Mouse (Mus musculus): Measurements from ENCODE around the gene Mecp2.

DNA sequence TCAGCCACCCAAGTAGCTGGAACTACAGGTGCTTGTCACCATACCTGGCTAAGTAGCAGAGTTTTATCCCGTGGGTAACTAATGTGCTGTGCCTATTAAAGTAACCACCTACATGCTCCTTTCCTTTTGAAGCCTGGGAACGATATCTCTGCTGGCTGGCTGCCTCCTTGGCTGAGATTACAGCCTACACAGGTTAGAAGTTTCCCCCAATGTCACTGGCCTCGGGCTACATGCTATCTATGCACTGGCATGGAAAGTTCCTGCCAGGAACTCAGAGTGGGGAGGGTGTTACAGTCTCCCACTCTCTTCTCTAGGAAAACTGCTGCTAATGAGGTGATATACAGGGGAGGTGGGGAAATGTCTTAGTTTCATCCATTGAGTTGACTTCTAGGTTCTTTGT, 26.4 kb downstream of the Mecp2 start:
- TF ChIP-seq CTCF (IDR thresholded peaks at IDR 0.05; ENCODE audit: borderline replicate concordance, extremely low read depth, insufficient read depth, insufficient read length) (no peak), POLR2A (IDR thresholded peaks at IDR 0.05; ENCODE audit: borderline replicate concordance, extremely low read depth, insufficient read depth, insufficient read length, poor library complexity, severe bottlenecking) (no peak)

Measured in brain, embryonic 14.5 days (tissue).